ENCODE assay signal across 12 mouse cellular contexts in the genomic region with DNA sequence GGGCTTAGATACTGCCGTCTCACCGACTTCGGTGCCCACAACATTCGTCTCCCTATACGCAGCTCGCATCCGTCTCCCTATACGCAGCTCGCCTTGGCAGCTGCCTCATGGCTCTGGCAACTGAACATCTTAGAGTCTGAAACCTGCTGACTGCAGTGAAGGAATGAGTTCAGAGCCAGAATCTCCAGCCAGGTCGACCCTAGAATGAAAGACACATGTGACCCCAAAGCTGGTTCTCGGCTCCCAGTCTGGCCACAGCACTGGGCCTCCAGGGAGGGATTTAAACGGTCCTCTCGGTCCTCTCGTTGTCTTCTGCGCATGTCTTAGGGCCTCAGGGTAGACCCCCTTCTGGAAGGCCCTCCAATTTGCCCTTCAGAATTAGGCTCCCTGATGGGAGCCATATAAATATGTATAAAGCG.
DNase-seq lines count a peak whose midpoint lies in the region; ATAC-seq and TF ChIP-seq lines count a peak whose summit lies in the region.
"Had no signal": no experiment of that assay in that cellular context is flagged by ENCODE, and none has a peak within 500 bp of the region (broad histone marks: within the 10 kb centered on the region; RNA-seq: fewer than 3 reads in every experiment).

No protein-coding gene starts in this region.

- no peak for TF ChIP-seq POLR2A in lung, adult 2 months (IDR thresholded peaks at IDR 0.05; ENCODE audit: borderline replicate concordance, extremely low read depth, low read depth, low read length)

- peak; percentile 68 for DNase-seq in NIH3T3 (ENCODE audit: low read depth)
- DNase-seq in embryo, embryonic 10.5 days (ENCODE audit: low spot score): peak; percentile 59
- peak; percentile 47 for DNase-seq in hindbrain, embryonic 10.5 days (ENCODE audit: low spot score)
- DNase-seq in ovary, adult 18-20 months (ENCODE audit: low spot score): no peak
- DNase-seq in ovary, postnatal 14 days (ENCODE audit: low spot score): no peak
- no peak for DNase-seq in lung, adult 2 months
- DNase-seq: adrenal gland, postnatal 14 days; lung, postnatal 4 days; right cerebral cortex, postnatal 25 days; thymus, postnatal 4 days had no signal

- H3K9ac ChIP-seq in midbrain, embryonic 12.5 days (replicated peaks): 0 out of 2 replicates have a peak overlapping the region, but pooled peaks have one; percentile 28
- H3K9ac ChIP-seq: heart, embryonic 12.5 days had no signal

- H3K4me3 ChIP-seq in hindbrain, embryonic 10.5 days: no peak overlapping the region
- no peak overlapping the region for H3K4me3 ChIP-seq in midbrain, embryonic 12.5 days
- no peak overlapping the region for H3K4me3 ChIP-seq in lung, adult 2 months (replicated peaks; ENCODE audit: extremely low read depth, low read depth, low read length)
- H3K4me3 ChIP-seq: heart, embryonic 12.5 days had no signal

- peaks cover 10% of the 10 kb centered on the region; the same call in 1 of the 2 replicates for H3K27me3 ChIP-seq in hindbrain, embryonic 10.5 days (ENCODE audit: insufficient read depth, poor library complexity, severe bottlenecking)
- peaks cover 5% of the 10 kb centered on the region; the same call in 1 of the 2 replicates for H3K27me3 ChIP-seq in midbrain, embryonic 12.5 days
- H3K27me3 ChIP-seq: heart, embryonic 12.5 days had no signal

- H3K27ac ChIP-seq in hindbrain, embryonic 10.5 days: peak overlapping the region; percentile 66
- H3K27ac ChIP-seq in midbrain, embryonic 12.5 days (replicated peaks): peak overlapping the region; percentile 75

- no peaks in the 10 kb centered on the region for H3K9me3 ChIP-seq in hindbrain, embryonic 10.5 days
- no peaks in the 10 kb centered on the region for H3K9me3 ChIP-seq in midbrain, embryonic 12.5 days
- H3K9me3 ChIP-seq: heart, embryonic 12.5 days had no signal

- ATAC-seq in midbrain, embryonic 12.5 days (ENCODE audit: low FRiP score, low read depth): peak; percentile 79

- H3K4me2 ChIP-seq in midbrain, embryonic 12.5 days (replicated peaks): peak overlapping the region; percentile 31
- H3K4me2 ChIP-seq: heart, embryonic 12.5 days had no signal

- no peak for TF ChIP-seq CTCF in lung, adult 2 months (IDR thresholded peaks at IDR 0.05; ENCODE audit: insufficient read depth, low read length)

- no peaks in the 10 kb centered on the region for H3K36me3 ChIP-seq in hindbrain, embryonic 10.5 days
- H3K36me3 ChIP-seq in midbrain, embryonic 12.5 days: no peaks in the 10 kb centered on the region
- H3K36me3 ChIP-seq: heart, embryonic 12.5 days had no signal

- WGBS in hindbrain, embryonic 10.5 days: 57% methylated on average over 16 of the region's 16 CpGs
- WGBS in midbrain, embryonic 12.5 days: 46% methylated on average over 16 of the region's 16 CpGs
- 76% methylated on average over 16 of the region's 16 CpGs for WGBS in lung, adult 2 months

- H3K4me1 ChIP-seq in hindbrain, embryonic 10.5 days (replicated peaks): peaks cover 24% of the 10 kb centered on the region
- peaks cover 20% of the 10 kb centered on the region for H3K4me1 ChIP-seq in midbrain, embryonic 12.5 days
- H3K4me1 ChIP-seq in lung, adult 2 months (ENCODE audit: control insufficient read depth, insufficient read depth, low read length): no peaks in the 10 kb centered on the region

Comparison
In these comparisons a context has a peak if more than half of its experiments do, and no peak if none do; other contexts are left out.
1. DNase-seq: peak in NIH3T3 (single experiment), embryo, embryonic 10.5 days (single experiment) and hindbrain, embryonic 10.5 days (single experiment); none in ovary, adult 18-20 months (single experiment), ovary, postnatal 14 days (single experiment) and lung, adult 2 months (single experiment).